Mouse (Mus musculus): ENCODE measurements at regions not wholly inside any gene's neighbourhood (a gene's known extent, or its start where the extent isn't known, plus 50 kb on each side); places are given as distances from the start of the nearest gene placed in this dataset.

- CTCF ChIA-PET = no interaction called here
- POLR2A ChIA-PET = interaction anchor here in 1 of 4 experiments (0.6 kb wide), 1 partner anchor 1061 kb away, joined by 3 read pairs; no protein-coding TSS in a partner anchor
Observed at GRCm38 (mm10) chr11:112956748-112957440, 174.9 kb downstream of the Sox9 start.

- ChIA-PET POLR2A (no interaction called here), CTCF (no interaction called here)
Observed at GRCm38 (mm10) chr11:112959609-112960008, 177.6 kb downstream of the Sox9 start.

- CTCF ChIA-PET = interaction anchor here in 1 of 4 experiments (1.2 kb wide), 1 partner anchor 15 kb away, joined by 3 read pairs; no protein-coding TSS in a partner anchor
- POLR2A ChIA-PET = interaction anchor here in 1 of 4 experiments (0.6 kb wide), 1 partner anchor 167 kb away, joined by 3 read pairs; no protein-coding TSS in a partner anchor
Observed at GRCm38 (mm10) chr11:112973286-112973685, 191.3 kb downstream of the Sox9 start.

GRCm38 (mm10) chr11:112974893-112975292 is 192.9 kb downstream of the Sox9 start:
- CTCF ChIA-PET = no interaction called here
- POLR2A ChIA-PET = interaction anchor here in 1 of 4 experiments (0.6 to 1.5 kb wide), 2 partner anchors 16 to 39 kb away, joined by 3 read pairs; no protein-coding TSS in a partner anchor

- ChIA-PET CTCF (interaction anchor here in 3 of 4 experiments (0.5 to 0.8 kb wide), 3 partner anchors 36 to 188 kb away, joined by 3 to 31 read pairs (median 4); no protein-coding TSS in a partner anchor), POLR2A (interaction anchor here in 2 of 4 experiments (0.8 to 2.0 kb wide), 5 partner anchors 11 to 315 kb away, joined by 3 to 7 read pairs (median 3); no protein-coding TSS in a partner anchor)
Observed at GRCm38 (mm10) chr11:112976914-112977785, 195.1 kb downstream of the Sox9 start.

- ChIA-PET CTCF (interaction anchor here in 1 of 4 experiments (0.6 kb wide), 2 partner anchors 198 to 770 kb away, joined by 4 to 6 read pairs; no protein-coding TSS in a partner anchor), POLR2A (interaction anchor here in 3 of 4 experiments (0.6 to 2.0 kb wide), 6 partner anchors 8 to 629 kb away, joined by 3 to 6 read pairs (median 4); no protein-coding TSS in a partner anchor)
Observed at GRCm38 (mm10) chr11:112978884-112979283, 196.9 kb downstream of the Sox9 start.

GRCm38 (mm10) chr11:112979413-112979812 is 197.4 kb downstream of the Sox9 start:
- POLR2A ChIA-PET = interaction anchor here in 3 of 4 experiments (0.6 to 2.0 kb wide), 5 partner anchors 8 to 629 kb away, joined by 3 to 6 read pairs (median 4); no protein-coding TSS in a partner anchor
- CTCF ChIA-PET = no interaction called here

GRCm38 (mm10) chr11:112982165-112982801 is 200.3 kb downstream of the Sox9 start:
- POLR2A ChIA-PET = no interaction called here
- CTCF ChIA-PET = no interaction called here

GRCm38 (mm10) chr11:112982802-112983591 is 201.0 kb downstream of the Sox9 start:
- ChIA-PET POLR2A (no interaction called here), CTCF (no interaction called here)

GRCm38 (mm10) chr11:112986029-112986573 is 204.1 kb downstream of the Sox9 start:
- ChIA-PET POLR2A (no interaction called here), CTCF (no interaction called here)

GRCm38 (mm10) chr11:112987782-112988181 is 205.8 kb downstream of the Sox9 start:
- POLR2A ChIA-PET = interaction anchor here in 3 of 4 experiments (1.1 to 1.5 kb wide), 4 partner anchors 8 to 161 kb away, joined by 3 to 6 read pairs (median 4); no protein-coding TSS in a partner anchor

GRCm38 (mm10) chr11:112988900-112989299 is 206.9 kb downstream of the Sox9 start:
- ChIA-PET CTCF (no interaction called here), POLR2A (interaction anchor here in 1 of 4 experiments (0.6 to 1.1 kb wide), 2 partner anchors 10 to 1633 kb away, joined by 3 read pairs; no protein-coding TSS in a partner anchor)

More at GRCm38 (mm10) chr11:112987782-112988181, 205.8 kb downstream of the Sox9 start:
- CTCF ChIA-PET = interaction anchor here in 1 of 4 experiments (0.6 kb wide), 1 partner anchor 15 kb away, joined by 3 read pairs; no protein-coding TSS in a partner anchor

GRCm38 (mm10) chr11:112989981-112990512 is 208.0 kb downstream of the Sox9 start:
- CTCF ChIA-PET = interaction anchor here in 2 of 4 experiments (0.6 to 0.7 kb wide), 2 partner anchors 346 to 638 kb away, joined by 5 to 8 read pairs; no protein-coding TSS in a partner anchor
- POLR2A ChIA-PET = interaction anchor here in 2 of 4 experiments (0.6 to 2.4 kb wide), 3 partner anchors 13 to 24 kb away, joined by 3 to 7 read pairs (median 4); no protein-coding TSS in a partner anchor

GRCm38 (mm10) chr11:112990751-112991150 is 208.7 kb downstream of the Sox9 start:
- ChIA-PET CTCF (interaction anchor here in 1 of 4 experiments (0.6 kb wide), 1 partner anchor 155 kb away, joined by 3 read pairs; no protein-coding TSS in a partner anchor), POLR2A (interaction anchor here in 3 of 4 experiments (0.6 to 2.4 kb wide), 3 partner anchors 9 to 24 kb away, joined by 3 to 7 read pairs (median 4); no protein-coding TSS in a partner anchor)

- CTCF ChIA-PET = no interaction called here
- POLR2A ChIA-PET = interaction anchor here in 2 of 4 experiments (0.6 to 0.8 kb wide), 2 partner anchors 12 to 18 kb away, joined by 3 read pairs; no protein-coding TSS in a partner anchor
Observed at GRCm38 (mm10) chr11:112991862-112992261, 209.8 kb downstream of the Sox9 start.

- ChIA-PET CTCF (no interaction called here), POLR2A (interaction anchor here in 1 of 4 experiments (1.2 kb wide), 1 partner anchor 10 kb away, joined by 3 read pairs; no protein-coding TSS in a partner anchor)
Observed at GRCm38 (mm10) chr11:112998777-112999583, 217.0 kb downstream of the Sox9 start.
